Mouse (Mus musculus) lung, postnatal 0 days (tissue): Measurements from ENCODE around the gene Slc1a4. TPM values are rescaled to one million over a fixed set of nuclear protein-coding genes. Genes with fewer than 3 reads are reported as not detected.

Source experiments
- ATAC-seq: fragments of 200-750 bp; cut with Nextera tagmentation; 2 replicates; pipeline ENCODE4 v1.8.0; 2017; ENCODE audit warnings: moderate library complexity
- DNase-seq: peaks from one replicate; pipeline ENCODE4 v3.0.0-alpha.2; 2016; ENCODE audit warnings: low spot score
- H3K27ac ChIP-seq: fragments of 300-500 bp; sonication (generic); 2 replicates; pipeline ENCODE4 v1.5.1; 2014; ENCODE audit warnings: antibody characterized with exemption, mild to moderate bottlenecking, low read length, mixed read lengths
- H3K27me3 ChIP-seq: fragments of 300-500 bp; sonication (generic); replicated peaks from 2 replicates; pipeline ENCODE4 v1.6.1; 2014; ENCODE audit warnings: low read length, mixed read lengths; ENCODE audit not compliant: insufficient read depth
- H3K36me3 ChIP-seq: fragments of 300-500 bp; sonication (generic); 2 replicates; pipeline ENCODE4 v1.6.1; 2014; ENCODE audit warnings: low read length, mixed read lengths; ENCODE audit not compliant: insufficient read depth
- H3K4me1 ChIP-seq: fragments of 300-500 bp; sonication (generic); 2 replicates; pipeline ENCODE4 v1.6.1; 2014; ENCODE audit warnings: antibody characterized with exemption, low read depth, low read length, mixed read lengths; ENCODE audit not compliant: insufficient read depth
- H3K4me2 ChIP-seq: fragments of 300-500 bp; sonication (generic); replicated peaks from 2 replicates; pipeline ENCODE4 v1.6.1; 2014; ENCODE audit warnings: low read depth, mild to moderate bottlenecking, low read length, moderate library complexity, mixed read lengths
- H3K4me3 ChIP-seq: fragments of 300-500 bp; sonication (generic); 2 replicates; pipeline ENCODE4 v1.5.1; 2014; ENCODE audit warnings: low read depth, low read length
- H3K9ac ChIP-seq: fragments of 300-500 bp; sonication (generic); replicated peaks from 2 replicates; pipeline ENCODE4 v1.6.1; 2014; ENCODE audit warnings: low read depth, mild to moderate bottlenecking
- H3K9me3 ChIP-seq: fragments of 300-500 bp; sonication (generic); 2 replicates; pipeline ENCODE4 v1.6.1; 2016; ENCODE audit warnings: low read length, mixed read lengths
- CTCF ChIP-seq: IDR thresholded peaks from 2 replicates; pipeline ENCODE4 v1.5.1; 2016; ENCODE audit warnings: antibody characterized with exemption, mild to moderate bottlenecking
- EP300 ChIP-seq: IDR thresholded peaks from 2 replicates; pipeline ENCODE4 v1.6.1; 2016; ENCODE audit warnings: antibody characterized with exemption, mild to moderate bottlenecking, control low read depth
- WGBS: fragments of 180-500 bp; shearing (Covaris S2); extraction: QIAGEN DNeasy Blood & Tissue Kit; methylation state at CpG from one replicate; pipeline ENCODE4 v1.1.7; 2014; 5-methylcytosine and 5-hydroxymethylcytosine counted together
- polyA plus RNA-seq: library from polyadenylated mRNA; unstranded; fragments of >200 nt; fragmentation: Nextera tagmentation; extraction: Ambion mirVana; gene quantifications from 2 replicates; pipeline ENCODE4 v1.2.1, GENCODE M21; 2015

Gene Slc1a4
- polyA plus RNA-seq, 1 experiment from 2014 or later = 17.5 TPM

DNA sequence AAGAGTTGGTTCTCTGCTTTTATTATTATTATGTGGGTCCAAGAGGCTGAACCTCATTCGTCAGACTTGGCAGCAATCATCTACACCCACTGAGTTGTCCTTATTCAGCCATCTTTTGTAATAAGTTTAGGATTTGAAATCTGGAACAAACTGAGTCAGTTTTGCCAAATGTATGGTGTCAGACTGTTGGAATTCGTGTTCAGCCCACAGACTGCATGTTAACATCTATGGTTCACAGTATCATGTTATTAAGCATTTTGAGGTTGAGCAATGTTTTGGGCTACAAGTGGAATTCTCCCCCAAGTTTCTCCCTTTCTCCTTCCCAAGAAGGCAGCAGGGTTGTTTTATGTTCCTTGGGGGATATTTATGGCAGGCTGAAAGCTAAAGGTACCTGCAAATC lies 79.4 kb downstream of the Slc1a4 start:
- peak; percentile 79 for DNase-seq
- H3K27me3 ChIP-seq = no peaks in the 10 kb centered on the region
- 55% methylated on average over 2 of the region's 2 CpGs for WGBS
- H3K4me2 ChIP-seq = no peak overlapping the region
- H3K4me3 ChIP-seq = no peak overlapping the region
- no peaks in the 10 kb centered on the region for H3K36me3 ChIP-seq
- no peak for ATAC-seq
- H3K27ac ChIP-seq = no peak overlapping the region
- no peaks in the 10 kb centered on the region for H3K9me3 ChIP-seq
- TF ChIP-seq EP300 = no peak
- TF ChIP-seq CTCF = no peak
- no peak overlapping the region for H3K9ac ChIP-seq
- H3K4me1 ChIP-seq = peaks cover 5% of the 10 kb centered on the region

Other genes starting within 250 kb of the Slc1a4 start
- 93.1 and 103 TPM in 2 replicates for gene Actr2, start 219.8 kb downstream of the Slc1a4 start, polyA plus RNA-seq
- 244 and 267 TPM in 2 replicates for gene Rab1a, start 131.3 kb downstream of the Slc1a4 start, polyA plus RNA-seq
- gene Cep68, start 83.3 kb downstream of the Slc1a4 start, polyA plus RNA-seq = 12.5 and 14.7 TPM in 2 replicates
- gene Sertad2, start 210.5 kb upstream of the Slc1a4 start, polyA plus RNA-seq = 43.6 and 44.9 TPM in 2 replicates